ENCODE assay signal across 22 mouse cellular contexts in genomic region chr10:53881310-53881709, GRCm38 (mm10).
"Had no signal": no experiment of that assay in that cellular context is flagged by ENCODE, and none has a peak within 500 bp of the region (broad histone marks: within the 10 kb centered on the region; RNA-seq: fewer than 3 reads in every experiment).

No protein-coding gene starts in this region.

- H3K4me3 ChIP-seq: left cerebral cortex, adult 2 months; limb, embryonic 12.5 days; limb, embryonic 15.5 days; liver, embryonic 13.5 days; neural tube, embryonic 12.5 days; neural tube, embryonic 15.5 days had no signal

- H3K4me1 ChIP-seq: limb, embryonic 12.5 days; limb, embryonic 15.5 days; neural tube, embryonic 12.5 days; neural tube, embryonic 15.5 days had no signal

- ATAC-seq: intestine, embryonic 16.5 days had no signal

- H3K27ac ChIP-seq: kidney, postnatal 0 days; left cerebral cortex, adult 2 months; limb, embryonic 12.5 days; limb, embryonic 15.5 days; liver, embryonic 13.5 days; neural tube, embryonic 12.5 days; neural tube, embryonic 15.5 days had no signal

- DNase-seq: kidney, adult 2 months; kidney, postnatal 25 days; layer of hippocampus, postnatal 36 days; left cerebral cortex, postnatal 4 days; liver, embryonic 13.5 days; lung, adult 2 months; lung, postnatal 14 days; lung, postnatal 4 days; midbrain, embryonic 14.5 days; right cerebral cortex, adult 18-20 months; right cerebral cortex, postnatal 25 days; spleen, adult 18-20 months; thymus, adult 18-20 months; thymus, postnatal 14 days; thymus, postnatal 4 days had no signal
